Mouse (Mus musculus) kidney, adult 2 months (tissue): ENCODE measurements at regions not wholly inside any gene's neighbourhood (a gene's known extent, or its start where the extent isn't known, plus 50 kb on each side); places are given as distances from the start of the nearest gene placed in this dataset.
A peak's percentile ranks its signal among the peaks of the same experiment; 100 is the strongest.

Experiments used
- DNase-seq: peaks from one replicate; pipeline ENCODE4 v3.0.0; 2021
- H3K27ac ChIP-seq: fragments of 200-500 bp; 2 replicates; pipeline ENCODE4 v1.5.1; 2012; ENCODE audit warnings: low read depth, low read length, control low read depth, inconsistent platforms; ENCODE audit not compliant: insufficient read depth
- H3K27me3 ChIP-seq: fragments of 200-500 bp; replicated peaks from 2 replicates; pipeline ENCODE4 v1.6.1; 2012; ENCODE audit warnings: mild to moderate bottlenecking, moderate library complexity, low read length, inconsistent platforms; ENCODE audit not compliant: control insufficient read depth, insufficient read depth
- H3K36me3 ChIP-seq: fragments of 200-500 bp; 2 replicates; pipeline ENCODE4 v1.6.1; 2012; ENCODE audit warnings: mild to moderate bottlenecking, moderate library complexity, low read length, inconsistent platforms; ENCODE audit not compliant: control insufficient read depth, insufficient read depth
- H3K4me1 ChIP-seq: fragments of 200-500 bp; 2 replicates; pipeline ENCODE4 v1.6.1; 2011; ENCODE audit warnings: low read length; ENCODE audit not compliant: control insufficient read depth, insufficient read depth
- H3K4me3 ChIP-seq: fragments of 200-500 bp; 2 replicates; pipeline ENCODE4 v1.5.1; 2011; ENCODE audit warnings: mild to moderate bottlenecking, low read depth, low read length, control low read depth; ENCODE audit not compliant: insufficient read depth
- CTCF ChIP-seq: fragments of 200-500 bp; conservative IDR thresholded peaks from 2 replicates; pipeline ENCODE4 v1.5.1; 2011; ENCODE audit warnings: low read depth, mild to moderate bottlenecking, control low read depth, low read length, moderate library complexity, mixed read lengths; ENCODE audit not compliant: insufficient read depth, insufficient read length
- POLR2A ChIP-seq: fragments of 200-500 bp; IDR thresholded peaks from one replicate; pipeline ENCODE4 v1.6.1; 2011; ENCODE audit warnings: low read depth, low read length, control low read depth
- WGBS: fragments of 180-500 bp; shearing (Covaris S2); methylation state at CpG from one replicate; pipeline ENCODE4 v1.1.7; 2018; 5-methylcytosine and 5-hydroxymethylcytosine counted together

DNA sequence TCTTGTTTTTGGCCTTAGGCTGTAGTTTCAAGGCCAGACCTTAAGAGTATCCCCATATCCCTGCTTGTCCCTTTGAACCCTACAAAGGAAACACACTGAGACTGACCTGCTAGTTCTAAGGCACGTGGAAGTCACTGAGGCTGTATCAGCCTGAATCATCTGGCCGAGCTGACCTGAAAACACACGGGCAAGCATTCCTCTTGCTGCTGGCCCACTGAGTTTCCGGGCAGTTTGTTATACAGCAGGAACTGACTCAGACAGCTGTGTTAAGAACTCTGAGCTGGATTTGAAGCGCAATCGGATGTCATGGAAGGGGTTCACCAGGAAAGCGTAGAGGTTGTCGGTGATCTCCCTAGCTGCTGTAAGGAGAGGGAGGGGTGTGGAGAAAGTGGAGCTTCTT lies 75.9 kb upstream of the Zc3h12a start:
- TF ChIP-seq CTCF (no peak), POLR2A (no peak)
- WGBS = 71% methylated on average over 8 of the region's 8 CpGs

DNA sequence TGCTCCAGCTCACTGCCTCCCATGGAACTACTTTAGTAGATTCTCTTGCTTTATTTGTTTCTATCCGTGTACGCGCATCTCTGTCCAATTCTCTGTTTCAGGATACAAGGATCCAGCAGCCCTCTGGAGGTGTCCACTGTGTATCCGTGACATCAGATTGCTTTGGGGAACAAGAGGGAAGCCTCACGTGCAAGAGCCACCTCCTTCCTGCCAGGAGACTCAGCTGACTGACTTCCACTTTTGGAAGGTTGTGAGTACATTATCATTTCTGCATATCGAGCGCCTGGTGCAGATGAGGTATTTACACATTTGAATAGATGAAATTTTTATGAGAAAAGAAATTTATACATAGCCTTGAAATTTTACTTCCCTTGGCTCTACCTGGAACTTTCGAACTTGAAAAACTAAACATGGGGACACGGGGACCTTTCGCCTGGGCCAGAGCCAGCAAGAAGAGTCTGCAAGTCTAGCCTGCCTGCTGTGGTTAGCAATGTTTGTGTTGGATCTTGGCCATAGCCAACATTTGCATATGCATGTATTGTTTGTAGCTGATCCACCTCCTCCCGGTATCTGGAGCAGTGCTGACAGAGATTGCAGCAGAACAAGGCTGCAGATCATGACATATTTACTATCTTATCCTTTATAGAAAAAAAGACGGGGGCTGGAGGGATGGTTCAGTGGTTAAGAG lies 74.1 kb upstream of the Zc3h12a start:
- 42% methylated on average over 12 of the region's 12 CpGs for WGBS
- Histone ChIP-seq H3K27ac (no peak overlapping the region), H3K27me3 (no peaks in the 10 kb centered on the region), H3K4me1 (no peaks in the 10 kb centered on the region), H3K4me3 (no peak overlapping the region), H3K36me3 (no peaks in the 10 kb centered on the region)
- no peak for TF ChIP-seq POLR2A
- TF ChIP-seq CTCF = no peak
- peak; percentile 66 for DNase-seq

More for the DNA sequence above, 75.9 kb upstream of the Zc3h12a start:
- Histone ChIP-seq H3K4me3 (no peak overlapping the region), H3K27ac (no peak overlapping the region), H3K27me3 (no peaks in the 10 kb centered on the region), H3K4me1 (no peaks in the 10 kb centered on the region), H3K36me3 (no peaks in the 10 kb centered on the region)
- DNase-seq = no peak

DNA sequence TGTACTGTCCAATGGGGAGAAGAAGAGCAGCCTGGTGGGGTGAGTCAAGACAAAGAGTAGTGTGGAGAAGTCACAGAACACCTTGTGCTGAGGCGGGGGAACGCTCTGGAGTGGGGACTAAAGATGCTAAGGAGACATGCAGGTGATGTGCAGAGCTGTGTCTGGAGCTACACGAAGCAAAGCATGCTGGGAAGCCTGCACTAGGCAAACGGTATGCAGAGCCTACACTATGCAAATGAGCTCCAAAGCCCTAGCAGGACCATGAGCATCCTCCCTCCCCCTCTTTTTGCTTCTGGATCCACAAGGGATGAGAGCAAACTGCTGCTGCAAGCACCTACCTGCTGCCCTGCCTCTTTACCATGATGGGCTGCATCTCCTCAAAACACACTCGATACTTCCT lies 73.1 kb upstream of the Zc3h12a start:
- no peak overlapping the region for H3K4me3 ChIP-seq
- H3K36me3 ChIP-seq = no peaks in the 10 kb centered on the region
- H3K4me1 ChIP-seq = no peaks in the 10 kb centered on the region
- TF ChIP-seq CTCF = no peak
- TF ChIP-seq POLR2A = no peak
- no peak overlapping the region for H3K27ac ChIP-seq
- DNase-seq = no peak
- WGBS = 55% methylated on average over 5 of the region's 5 CpGs
- no peaks in the 10 kb centered on the region for H3K27me3 ChIP-seq

DNA sequence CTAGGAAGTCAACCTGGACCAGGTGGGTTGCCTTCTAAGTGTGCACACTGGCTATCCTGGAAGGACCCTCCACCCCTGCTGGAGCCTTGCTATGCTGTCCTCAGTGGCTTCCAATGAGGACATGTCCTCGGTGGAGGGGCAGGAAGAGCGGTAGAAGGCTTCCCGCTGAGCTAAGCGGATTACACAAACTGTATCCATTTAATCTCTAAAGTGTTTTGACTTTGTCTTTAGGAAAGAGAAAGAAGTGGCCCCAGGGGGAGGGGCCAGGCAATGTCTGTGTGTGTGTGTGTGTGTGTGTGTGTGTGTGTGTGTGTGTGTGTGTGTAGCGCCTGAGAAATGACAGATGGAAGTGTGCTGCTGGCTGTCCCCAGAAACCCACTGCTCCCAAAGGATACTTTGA lies 71.6 kb upstream of the Zc3h12a start:
- Histone ChIP-seq H3K4me3 (no peak overlapping the region), H3K36me3 (no peaks in the 10 kb centered on the region), H3K27me3 (no peaks in the 10 kb centered on the region), H3K4me1 (no peaks in the 10 kb centered on the region), H3K27ac (no peak overlapping the region)
- WGBS = 71% methylated on average over 5 of the region's 5 CpGs
- no peak for TF ChIP-seq CTCF
- no peak for TF ChIP-seq POLR2A
- DNase-seq = no peak

DNA sequence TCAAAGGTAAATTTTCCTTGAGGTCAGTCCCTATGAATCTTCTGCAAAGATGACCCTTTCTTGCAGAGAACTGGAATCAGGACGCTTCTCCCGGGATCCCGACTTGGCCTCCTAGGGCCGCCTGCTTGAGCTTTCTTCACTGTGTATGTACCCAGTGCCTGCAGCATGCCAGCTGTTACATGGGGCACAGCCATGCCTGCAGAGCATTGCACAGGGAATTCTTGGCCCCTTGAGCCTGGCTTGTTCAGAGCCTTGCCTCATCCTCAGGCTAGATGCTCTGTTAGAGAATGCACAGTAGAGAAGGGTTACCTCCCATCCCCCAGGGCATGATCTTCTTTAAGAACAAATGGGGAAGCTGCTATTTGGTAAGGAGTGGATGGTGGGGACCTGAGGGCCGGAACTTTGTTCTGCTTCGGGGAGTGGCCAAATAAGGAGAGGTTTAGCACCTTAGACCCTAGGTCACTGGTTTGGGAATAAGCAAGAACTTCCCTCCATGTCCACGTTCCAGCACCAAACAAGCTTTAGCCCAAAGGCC lies 68.3 kb upstream of the Zc3h12a start:
- WGBS = 54% methylated on average over 7 of the region's 7 CpGs
- no peak for DNase-seq
- Histone ChIP-seq H3K36me3 (no peaks in the 10 kb centered on the region), H3K4me1 (no peaks in the 10 kb centered on the region), H3K27ac (no peak overlapping the region), H3K27me3 (no peaks in the 10 kb centered on the region), H3K4me3 (no peak overlapping the region)
- no peak for TF ChIP-seq POLR2A
- no peak for TF ChIP-seq CTCF

- Histone ChIP-seq H3K27me3 (no peaks in the 10 kb centered on the region), H3K4me1 (no peaks in the 10 kb centered on the region), H3K36me3 (no peaks in the 10 kb centered on the region), H3K4me3 (no peak overlapping the region), H3K27ac (no peak overlapping the region)
- peak; percentile 2 for DNase-seq
- TF ChIP-seq POLR2A (no peak), CTCF (no peak)
- WGBS = 14% methylated on average over 12 of the region's 12 CpGs
Measured at GRCm38 (mm10) chr4:125194722-125195380, 67.2 kb upstream of the Zc3h12a start.

GRCm38 (mm10) chr4:125194298-125194697 lies 66.7 kb upstream of the Zc3h12a start:
- WGBS = 58% methylated on average over 12 of the region's 12 CpGs

More at GRCm38 (mm10) chr4:125194298-125194697, 66.7 kb upstream of the Zc3h12a start:
- no peaks in the 10 kb centered on the region for H3K36me3 ChIP-seq
- TF ChIP-seq CTCF = no peak
- TF ChIP-seq POLR2A = no peak
- no peaks in the 10 kb centered on the region for H3K27me3 ChIP-seq
- H3K27ac ChIP-seq = no peak overlapping the region
- no peak for DNase-seq
- no peaks in the 10 kb centered on the region for H3K4me1 ChIP-seq
- H3K4me3 ChIP-seq = no peak overlapping the region
